9 mouse cellular contexts compared by ENCODE assay signal in genomic region chr5:134237936-134238760, GRCm38 (mm10). TPM values are rescaled to one million over a fixed set of nuclear protein-coding genes. Genes with fewer than 3 reads are reported as not detected.
DNase-seq lines count a peak whose midpoint lies in the region; ATAC-seq and TF ChIP-seq lines count a peak whose summit lies in the region.
"Had no signal": no experiment of that assay in that cellular context is flagged by ENCODE, and none has a peak within 500 bp of the region (broad histone marks: within the 10 kb centered on the region; RNA-seq: fewer than 3 reads in every experiment).

No protein-coding gene starts in this region.

- peak overlapping the region; percentile 84 for H3K27ac ChIP-seq in forebrain, embryonic 10.5 days
- H3K27ac ChIP-seq in liver, embryonic 14.5 days, result no peak overlapping the region
- H3K27ac ChIP-seq in neural tube, embryonic 14.5 days (ENCODE audit: low read depth, low read length), result no peak overlapping the region

- DNase-seq in left cerebral cortex, postnatal 25 days (ENCODE audit: low spot score in 2 of 2), result peak; percentile 29 to 52
- no peak for DNase-seq in left cerebral cortex, adult 11 months (ENCODE audit: low spot score)
- peak; percentile 75 for DNase-seq in forebrain, embryonic 10.5 days (ENCODE audit: extremely low spot score, low spot score)
- no peak for DNase-seq in liver, embryonic 14.5 days (ENCODE audit: low read depth in 3 of 3, low spot score in 3 of 3)
- DNase-seq in testis, postnatal 10 days (ENCODE audit: low spot score), result no peak
- DNase-seq in B cell, adult 2 months, result no peak
- DNase-seq in urinary bladder, adult 2 months (ENCODE audit: low spot score), result no peak
- DNase-seq: cerebellum, postnatal 14 days had no signal

- no peak for TF ChIP-seq EP300 in liver, embryonic 14.5 days (IDR thresholded peaks at IDR 0.05; ENCODE audit: low read depth)

- H3K4me3 ChIP-seq in forebrain, embryonic 10.5 days, result no peak overlapping the region; the same call in 1 of the 2 replicates
- no peak overlapping the region for H3K4me3 ChIP-seq in liver, embryonic 14.5 days (ENCODE audit: insufficient read depth in 1 of 2, low read depth in 2 of 2, low read length in 2 of 2)
- H3K4me3 ChIP-seq in neural tube, embryonic 14.5 days (ENCODE audit: low read depth, low read length), result no peak overlapping the region

- intact Hi-C loops in left cerebral cortex, postnatal 25 days (cut with DNase I), result no loop called here

- H3K4me1 ChIP-seq in forebrain, embryonic 10.5 days, result peaks cover 42% of the 10 kb centered on the region
- peaks cover 0 to 14% of the 10 kb centered on the region in 2 experiments; a peak in 2 of 4 replicates for H3K4me1 ChIP-seq in liver, embryonic 14.5 days (replicated peaks; ENCODE audit: control insufficient read depth in 2 of 2, insufficient read depth in 2 of 2, low read length in 1 of 2)
- no peaks in the 10 kb centered on the region for H3K4me1 ChIP-seq in neural tube, embryonic 14.5 days (ENCODE audit: control insufficient read depth, insufficient read depth, low read length)

- WGBS in forebrain, embryonic 10.5 days, result 61% methylated on average over 28 of the region's 28 CpGs
- 75% methylated on average over 28 of the region's 28 CpGs for WGBS in liver, embryonic 14.5 days (ENCODE audit: insufficient replicate concordance)
- 60% methylated on average over 28 of the region's 28 CpGs for WGBS in neural tube, embryonic 14.5 days

- no peak overlapping the region for H3K9ac ChIP-seq in liver, embryonic 14.5 days (replicated peaks)
- no peak overlapping the region for H3K9ac ChIP-seq in neural tube, embryonic 14.5 days (replicated peaks; ENCODE audit: low read depth, low read length)

- no peak for TF ChIP-seq CTCF in liver, embryonic 14.5 days (IDR thresholded peaks at IDR 0.05; ENCODE audit: low read depth)

- H3K36me3 ChIP-seq in forebrain, embryonic 10.5 days (replicated peaks), result peaks cover 87% of the 10 kb centered on the region
- H3K36me3 ChIP-seq in liver, embryonic 14.5 days (replicated peaks; ENCODE audit: control insufficient read depth, insufficient read depth, low read depth), result peaks cover 50% of the 10 kb centered on the region
- peaks cover 76% of the 10 kb centered on the region for H3K36me3 ChIP-seq in neural tube, embryonic 14.5 days (ENCODE audit: control insufficient read depth, insufficient read depth, low read length)

- H3K9me3 ChIP-seq in forebrain, embryonic 10.5 days, result no peaks in the 10 kb centered on the region
- no peaks in the 10 kb centered on the region for H3K9me3 ChIP-seq in liver, embryonic 14.5 days (ENCODE audit: control insufficient read depth, low read length)
- no peaks in the 10 kb centered on the region for H3K9me3 ChIP-seq in neural tube, embryonic 14.5 days (ENCODE audit: control insufficient read depth, low read length)

- ATAC-seq in liver, embryonic 14.5 days (ENCODE audit: insufficient read depth), result 0 out of 2 replicates have a peak, but pooled peaks have one; percentile 18
- peak; percentile 42; the same call in 1 of the 2 replicates for ATAC-seq in neural tube, embryonic 14.5 days (ENCODE audit: low read depth)

- H3K27me3 ChIP-seq in forebrain, embryonic 10.5 days (ENCODE audit: poor library complexity, severe bottlenecking), result no peaks in the 10 kb centered on the region
- no peaks in the 10 kb centered on the region for H3K27me3 ChIP-seq in liver, embryonic 14.5 days (ENCODE audit: control insufficient read depth, insufficient read depth, low read length)
- no peaks in the 10 kb centered on the region for H3K27me3 ChIP-seq in neural tube, embryonic 14.5 days (ENCODE audit: control insufficient read depth, insufficient read depth, low read length)

- H3K4me2 ChIP-seq in liver, embryonic 14.5 days (ENCODE audit: low read depth), result no peak overlapping the region
- H3K4me2 ChIP-seq in neural tube, embryonic 14.5 days (ENCODE audit: low read depth, low read length), result no peak overlapping the region

RNA-seq across cellular contexts. Expression of gene Ncf1, which starts 8.7 kb away (rescaled TPM):
- total RNA-seq in left cerebral cortex, postnatal 25 days (2021), result 1 to 10 TPM; 5.1 to 7.3 TPM
- 2.4 TPM in 2 replicates for polyA plus RNA-seq in forebrain, embryonic 10.5 days (2016; fragmentation: Nextera tagmentation; extraction: Ambion mirVana)
- 7.7 and 9.8 TPM in 2 replicates for polyA plus RNA-seq in liver, embryonic 14.5 days (2012; rRNA removed)
- polyA plus RNA-seq in liver, embryonic 14.5 days (2014; fragmentation: Nextera tagmentation; extraction: Ambion mirVana), result 9.8 and 11.1 TPM in 2 replicates
- polyA plus RNA-seq in neural tube, embryonic 14.5 days (2014; fragmentation: Nextera tagmentation; extraction: Ambion mirVana), result 0.94 and 3.7 TPM in 2 replicates
- polyA plus RNA-seq in urinary bladder, adult 2 months (2012; rRNA removed), result 18.8 and 30.3 TPM in 2 replicates

RNA-seq across cellular contexts. Expression of gene Gtf2ird2, which starts 54.3 kb away (rescaled TPM):
- 10 to 100 TPM; 15.1 to 16.7 TPM for total RNA-seq in left cerebral cortex, postnatal 25 days (2021)
- polyA plus RNA-seq in forebrain, embryonic 10.5 days (2016; fragmentation: Nextera tagmentation; extraction: Ambion mirVana), result 7.0 and 7.6 TPM in 2 replicates
- 2.0 TPM in 2 replicates for polyA plus RNA-seq in liver, embryonic 14.5 days (2012; rRNA removed)
- 1.1 and 1.2 TPM in 2 replicates for polyA plus RNA-seq in liver, embryonic 14.5 days (2014; fragmentation: Nextera tagmentation; extraction: Ambion mirVana)
- 11.6 and 14.0 TPM in 2 replicates for polyA plus RNA-seq in neural tube, embryonic 14.5 days (2014; fragmentation: Nextera tagmentation; extraction: Ambion mirVana)
- 9.4 and 10.9 TPM in 2 replicates for polyA plus RNA-seq in urinary bladder, adult 2 months (2012; rRNA removed)

Comparison
In these comparisons a context has a peak if more than half of its experiments do, and no peak if none do; other contexts are left out.
1. DNase-seq: peak in left cerebral cortex, postnatal 25 days (2 of 2) and forebrain, embryonic 10.5 days (single experiment); none in left cerebral cortex, adult 11 months (single experiment), liver, embryonic 14.5 days (0 of 3), testis, postnatal 10 days (single experiment), B cell, adult 2 months (0 of 2) and urinary bladder, adult 2 months (single experiment).